Mouse (Mus musculus) thymus, adult 2 months (tissue): ENCODE measurements at regions not wholly inside any gene's neighbourhood (a gene's known extent, or its start where the extent isn't known, plus 50 kb on each side); places are given as distances from the start of the nearest gene placed in this dataset.
A peak's percentile ranks its signal among the peaks of the same experiment; 100 is the strongest.

ENCODE experiments used
- DNase-seq: peaks from one replicate; pipeline ENCODE4 v3.0.0; 2021
- H3K27ac ChIP-seq: fragments of 200-500 bp; 2 replicates; pipeline ENCODE4 v1.5.1; 2012; ENCODE audit warnings: low read length, control low read depth; ENCODE audit not compliant: control insufficient read depth, insufficient read depth
- H3K27me3 ChIP-seq: fragments of 200-500 bp; 2 replicates; pipeline ENCODE4 v1.6.1; 2012; ENCODE audit warnings: mild to moderate bottlenecking, low read length, moderate library complexity, mixed read lengths; ENCODE audit not compliant: control insufficient read depth, insufficient read depth
- H3K36me3 ChIP-seq: fragments of 200-500 bp; 2 replicates; pipeline ENCODE4 v1.6.1; 2012; ENCODE audit warnings: mild to moderate bottlenecking, low read length, moderate library complexity; ENCODE audit not compliant: control insufficient read depth, insufficient read depth
- H3K4me1 ChIP-seq: fragments of 200-500 bp; replicated peaks from 2 replicates; pipeline ENCODE4 v1.6.1; 2012; ENCODE audit warnings: low read length; ENCODE audit not compliant: control insufficient read depth, insufficient read depth
- H3K4me3 ChIP-seq: fragments of 200-500 bp; 2 replicates; pipeline ENCODE4 v1.5.1; 2012; ENCODE audit warnings: mild to moderate bottlenecking, low read length, control low read depth, moderate library complexity; ENCODE audit not compliant: control insufficient read depth, insufficient read depth
- CTCF ChIP-seq: fragments of 200-500 bp; IDR thresholded peaks from 2 replicates; pipeline ENCODE4 v1.5.1; 2012; ENCODE audit warnings: mild to moderate bottlenecking, control low read depth, low read length, moderate library complexity, borderline replicate concordance; ENCODE audit not compliant: control insufficient read depth, poor library complexity, insufficient read depth; ENCODE audit errors: extremely low read depth
- POLR2A ChIP-seq: fragments of 200-500 bp; IDR thresholded peaks from 2 replicates; pipeline ENCODE4 v1.6.1; 2012; ENCODE audit warnings: mild to moderate bottlenecking, low read length, control low read depth, moderate library complexity; ENCODE audit not compliant: control insufficient read depth, poor library complexity, insufficient read depth; ENCODE audit errors: extremely low read depth
- WGBS: fragments of 180-500 bp; shearing (Covaris S2); methylation state at CpG from one replicate; pipeline ENCODE4 v1.1.7; 2018; 5-methylcytosine and 5-hydroxymethylcytosine counted together

DNA sequence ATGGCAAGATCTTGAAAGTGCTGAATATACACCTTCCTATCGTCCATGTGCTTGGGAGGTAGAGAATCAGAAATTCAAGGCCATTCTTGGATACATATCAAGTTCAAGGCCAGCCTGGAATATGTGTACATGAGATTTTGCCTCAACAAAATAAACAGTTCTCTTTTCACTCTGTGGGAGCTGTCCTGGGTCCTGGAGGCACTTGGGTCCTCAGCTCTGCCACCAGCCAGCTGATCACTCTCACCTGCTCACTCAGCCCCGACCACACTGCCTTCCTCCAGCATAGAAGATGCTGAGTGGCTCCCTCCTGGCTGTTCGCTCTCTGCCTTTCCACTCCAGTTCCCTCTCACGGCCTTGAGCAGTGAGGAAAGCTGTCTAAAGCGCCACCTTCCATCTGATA, 128.2 kb upstream of the Thy1 start:
- no peaks in the 10 kb centered on the region for H3K27me3 ChIP-seq
- 64% methylated on average over 5 of the region's 5 CpGs for WGBS
- no peaks in the 10 kb centered on the region for H3K36me3 ChIP-seq
- TF ChIP-seq POLR2A: no peak
- TF ChIP-seq CTCF: no peak
- H3K27ac ChIP-seq: no peak overlapping the region
- H3K4me1 ChIP-seq: no peaks in the 10 kb centered on the region
- no peak overlapping the region for H3K4me3 ChIP-seq
- DNase-seq: no peak

DNA sequence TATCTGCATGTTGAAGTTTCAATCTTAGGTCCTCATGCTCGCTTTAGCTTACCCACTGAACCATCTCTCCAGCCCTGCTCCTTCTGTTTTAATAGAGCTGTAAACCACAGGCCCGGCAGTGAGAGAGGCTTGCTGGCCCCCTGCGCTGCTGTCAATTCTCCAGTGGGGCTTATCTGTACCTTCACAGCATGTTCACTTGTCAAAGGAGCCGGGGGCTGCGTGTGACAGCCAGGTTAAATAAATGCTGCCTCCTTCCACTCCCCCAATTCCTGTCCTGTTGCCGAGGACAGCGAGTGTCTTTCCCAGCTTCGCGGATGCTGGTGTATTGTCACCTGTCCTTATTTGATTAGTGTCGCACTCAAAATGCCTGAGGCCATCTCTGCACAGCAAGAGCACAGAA, 125.7 kb upstream of the Thy1 start:
- Histone ChIP-seq H3K27ac (no peak overlapping the region), H3K36me3 (no peaks in the 10 kb centered on the region), H3K27me3 (no peaks in the 10 kb centered on the region; the same call in 1 of the 2 replicates), H3K4me1 (no peaks in the 10 kb centered on the region), H3K4me3 (no peak overlapping the region)
- WGBS: 64% methylated on average over 10 of the region's 10 CpGs
- no peak for DNase-seq
- TF ChIP-seq POLR2A (no peak), CTCF (no peak)

DNA sequence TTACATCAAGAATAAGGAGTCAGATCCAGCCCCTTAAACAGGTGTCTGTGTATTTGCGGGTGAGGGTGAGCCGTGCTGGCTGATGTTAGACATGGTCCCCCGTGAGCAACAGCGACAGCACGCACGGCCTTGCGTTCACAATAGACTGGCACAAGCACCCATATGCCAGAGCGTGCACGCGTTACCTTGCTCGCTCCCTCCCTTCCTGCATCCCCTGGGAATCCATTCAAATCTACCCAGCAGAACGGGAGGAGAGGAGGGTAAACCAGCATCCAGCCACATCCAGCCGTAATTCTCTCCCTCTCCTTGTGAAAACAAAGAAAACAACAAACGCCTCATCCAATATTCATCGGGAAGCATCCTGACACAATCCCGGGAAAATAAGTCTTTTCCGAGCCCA, 124.2 kb upstream of the Thy1 start:
- no peak overlapping the region for H3K4me3 ChIP-seq
- H3K27me3 ChIP-seq: no peaks in the 10 kb centered on the region; the same call in 1 of the 2 replicates
- WGBS: 79% methylated on average over 17 of the region's 17 CpGs

GRCm38 (mm10) chr9:43920053-43920754, 123.0 kb upstream of the Thy1 start:
- no peaks in the 10 kb centered on the region for H3K36me3 ChIP-seq
- peak; percentile 53 for DNase-seq
- H3K4me1 ChIP-seq: no peaks in the 10 kb centered on the region
- no peak overlapping the region for H3K27ac ChIP-seq
- H3K4me3 ChIP-seq: no peak overlapping the region
- no peaks in the 10 kb centered on the region; the same call in 1 of the 2 replicates for H3K27me3 ChIP-seq
- no peak for TF ChIP-seq POLR2A
- peak; percentile 93 for TF ChIP-seq CTCF
- WGBS: 20% methylated on average over 24 of the region's 24 CpGs

More for the DNA sequence above, 124.2 kb upstream of the Thy1 start:
- Histone ChIP-seq H3K36me3 (no peaks in the 10 kb centered on the region), H3K4me1 (no peaks in the 10 kb centered on the region), H3K27ac (no peak overlapping the region)
- TF ChIP-seq POLR2A (no peak), CTCF (no peak)
- DNase-seq: no peak

DNA sequence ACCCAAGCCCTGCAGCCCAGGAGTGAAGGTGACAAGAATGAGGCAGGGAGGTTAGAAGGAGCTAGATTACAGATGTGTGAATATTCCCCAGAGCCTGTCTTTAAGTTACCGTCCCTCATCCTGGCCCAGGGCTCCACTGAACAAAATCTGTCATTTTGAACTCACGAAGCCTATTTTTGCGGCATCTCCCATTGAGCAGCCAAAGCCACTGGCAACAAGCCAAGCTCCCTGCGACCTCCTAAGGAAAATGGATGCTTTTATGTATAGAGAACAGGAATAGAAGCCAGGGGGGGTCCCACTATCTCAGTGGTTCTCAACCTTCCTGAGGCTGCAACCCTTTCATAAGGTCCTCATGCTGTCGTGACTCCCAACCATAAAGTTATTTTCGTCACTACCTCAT, 121.0 kb upstream of the Thy1 start:
- Histone ChIP-seq H3K27ac (no peak overlapping the region), H3K4me3 (no peak overlapping the region), H3K4me1 (no peaks in the 10 kb centered on the region), H3K27me3 (no peaks in the 10 kb centered on the region; the same call in 1 of the 2 replicates), H3K36me3 (no peaks in the 10 kb centered on the region)
- WGBS: 78% methylated on average over 6 of the region's 6 CpGs
- DNase-seq: no peak
- no peak for TF ChIP-seq POLR2A

DNA sequence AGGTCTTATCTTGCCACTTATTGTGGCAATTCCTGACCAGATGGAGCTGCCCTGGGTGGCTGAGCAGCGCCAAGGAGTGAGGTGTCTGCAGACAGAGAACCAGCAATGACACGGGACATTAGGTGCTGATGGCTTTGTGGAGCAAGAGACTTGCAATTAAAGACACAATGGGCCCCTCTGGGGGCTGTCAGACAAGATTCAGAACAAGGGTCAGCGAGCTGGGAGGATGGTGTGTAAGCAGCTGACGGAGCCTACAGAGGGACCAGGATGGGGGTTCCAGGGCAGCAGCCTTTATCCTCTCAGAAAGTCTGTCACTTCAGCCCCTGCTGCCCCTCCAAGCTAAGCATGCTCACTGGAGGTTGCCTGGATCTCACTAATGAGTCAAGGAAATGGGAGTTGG, 120.1 kb upstream of the Thy1 start:
- Histone ChIP-seq H3K36me3 (no peaks in the 10 kb centered on the region), H3K27ac (no peak overlapping the region), H3K27me3 (no peaks in the 10 kb centered on the region; the same call in 1 of the 2 replicates), H3K4me1 (no peaks in the 10 kb centered on the region), H3K4me3 (no peak overlapping the region)
- 51% methylated on average over 4 of the region's 4 CpGs for WGBS
- TF ChIP-seq POLR2A: no peak
- no peak for TF ChIP-seq CTCF
- DNase-seq: no peak

DNA sequence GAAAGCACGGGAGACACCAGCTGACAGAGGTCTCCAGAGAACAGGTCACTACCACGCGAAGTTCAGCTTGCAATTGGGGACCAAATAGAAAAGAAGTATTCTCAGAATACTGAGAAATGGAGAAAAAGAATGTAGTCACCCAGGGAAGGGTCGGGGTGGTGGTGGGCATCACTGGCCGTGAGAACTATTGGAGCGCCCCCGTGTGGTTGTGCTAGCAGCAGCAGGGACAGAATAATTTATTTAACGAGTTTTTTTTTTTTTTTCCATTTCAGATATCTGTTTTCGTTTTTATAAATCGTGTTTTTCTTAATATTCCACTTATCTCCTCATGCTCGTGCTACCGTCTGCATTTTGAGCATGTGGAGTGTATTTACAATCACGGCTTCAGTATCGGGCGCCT, 118.4 kb upstream of the Thy1 start:
- TF ChIP-seq CTCF: peak; percentile 67; the same call in 1 of the 2 replicates
- TF ChIP-seq POLR2A: no peak
- WGBS: 37% methylated on average over 15 of the region's 15 CpGs
- no peak overlapping the region for H3K4me3 ChIP-seq
- H3K36me3 ChIP-seq: no peaks in the 10 kb centered on the region
- no peaks in the 10 kb centered on the region; the same call in 1 of the 2 replicates for H3K27me3 ChIP-seq
- no peaks in the 10 kb centered on the region for H3K4me1 ChIP-seq
- no peak overlapping the region for H3K27ac ChIP-seq
- peak; percentile 17 for DNase-seq
